Comparison of ENCODE assay signal across 24 mouse cellular contexts in genomic region chr1:30799277-30799834, GRCm38 (mm10).
DNase-seq lines count a peak whose midpoint lies in the region; ATAC-seq and TF ChIP-seq lines count a peak whose summit lies in the region.
"Had no signal": no experiment of that assay in that cellular context is flagged by ENCODE, and none has a peak within 500 bp of the region (broad histone marks: within the 10 kb centered on the region; RNA-seq: fewer than 3 reads in every experiment).

No protein-coding gene starts in this region.

- no peaks in the 10 kb centered on the region for H3K27me3 ChIP-seq in forebrain, embryonic 13.5 days
- no peaks in the 10 kb centered on the region for H3K27me3 ChIP-seq in forebrain, embryonic 16.5 days (replicated peaks; ENCODE audit: control insufficient read depth, insufficient read depth, low read length)
- no peaks in the 10 kb centered on the region for H3K27me3 ChIP-seq in hindbrain, postnatal 0 days (ENCODE audit: insufficient read depth, low read length)
- H3K27me3 ChIP-seq in hindbrain, embryonic 13.5 days: no peaks in the 10 kb centered on the region
- no peaks in the 10 kb centered on the region for H3K27me3 ChIP-seq in midbrain, embryonic 11.5 days (ENCODE audit: control insufficient read depth, insufficient read depth, low read length)
- no peaks in the 10 kb centered on the region for H3K27me3 ChIP-seq in midbrain, embryonic 15.5 days (replicated peaks)
- H3K27me3 ChIP-seq in neural tube, embryonic 11.5 days (ENCODE audit: control insufficient read depth, insufficient read depth, low read length): no peaks in the 10 kb centered on the region
- H3K27me3 ChIP-seq: embryonic facial prominence, embryonic 12.5 days; embryonic facial prominence, embryonic 15.5 days; heart, embryonic 13.5 days; intestine, embryonic 15.5 days had no signal

- no peak overlapping the region for H3K27ac ChIP-seq in forebrain, embryonic 13.5 days
- H3K27ac ChIP-seq in forebrain, embryonic 16.5 days (ENCODE audit: low read length): no peak overlapping the region
- no peak overlapping the region for H3K27ac ChIP-seq in hindbrain, postnatal 0 days
- no peak overlapping the region for H3K27ac ChIP-seq in hindbrain, embryonic 13.5 days
- H3K27ac ChIP-seq in midbrain, embryonic 11.5 days (ENCODE audit: low read depth, low read length): no peak overlapping the region
- H3K27ac ChIP-seq in midbrain, embryonic 15.5 days: no peak overlapping the region
- no peak overlapping the region for H3K27ac ChIP-seq in neural tube, embryonic 11.5 days (ENCODE audit: low read depth, low read length)
- H3K27ac ChIP-seq: embryonic facial prominence, embryonic 12.5 days; embryonic facial prominence, embryonic 15.5 days; heart, adult 2 months; heart, embryonic 10.5 days; hindbrain, embryonic 14.5 days; intestine, embryonic 15.5 days had no signal

- H3K9me3 ChIP-seq in forebrain, embryonic 13.5 days (replicated peaks): no peaks in the 10 kb centered on the region
- no peaks in the 10 kb centered on the region for H3K9me3 ChIP-seq in forebrain, embryonic 16.5 days (ENCODE audit: control insufficient read depth, low read length)
- no peaks in the 10 kb centered on the region for H3K9me3 ChIP-seq in hindbrain, postnatal 0 days (ENCODE audit: low read length)
- H3K9me3 ChIP-seq in hindbrain, embryonic 13.5 days: no peaks in the 10 kb centered on the region
- no peaks in the 10 kb centered on the region for H3K9me3 ChIP-seq in midbrain, embryonic 11.5 days (ENCODE audit: control insufficient read depth, low read length)
- no peaks in the 10 kb centered on the region for H3K9me3 ChIP-seq in midbrain, embryonic 15.5 days
- H3K9me3 ChIP-seq in neural tube, embryonic 11.5 days (ENCODE audit: control insufficient read depth, low read length): no peaks in the 10 kb centered on the region
- H3K9me3 ChIP-seq: embryonic facial prominence, embryonic 12.5 days; embryonic facial prominence, embryonic 15.5 days; heart, embryonic 10.5 days; heart, embryonic 13.5 days; intestine, embryonic 15.5 days had no signal

- no peak overlapping the region for H3K9ac ChIP-seq in forebrain, embryonic 13.5 days
- no peak overlapping the region for H3K9ac ChIP-seq in forebrain, embryonic 16.5 days (replicated peaks; ENCODE audit: low read depth, low read length)
- no peak overlapping the region for H3K9ac ChIP-seq in hindbrain, postnatal 0 days (replicated peaks; ENCODE audit: low read length)
- no peak overlapping the region for H3K9ac ChIP-seq in hindbrain, embryonic 13.5 days
- no peak overlapping the region for H3K9ac ChIP-seq in midbrain, embryonic 11.5 days (ENCODE audit: low read length)
- no peak overlapping the region for H3K9ac ChIP-seq in midbrain, embryonic 15.5 days
- H3K9ac ChIP-seq in neural tube, embryonic 11.5 days (ENCODE audit: low read length): no peak overlapping the region
- H3K9ac ChIP-seq: embryonic facial prominence, embryonic 12.5 days; embryonic facial prominence, embryonic 15.5 days; heart, embryonic 13.5 days; hindbrain, embryonic 14.5 days; intestine, embryonic 15.5 days had no signal

- 77% methylated on average over 6 of the region's 6 CpGs for WGBS in forebrain, embryonic 13.5 days
- WGBS in forebrain, embryonic 16.5 days: 81% methylated on average over 6 of the region's 6 CpGs
- 76% methylated on average over 6 of the region's 6 CpGs for WGBS in hindbrain, postnatal 0 days
- WGBS in hindbrain, embryonic 13.5 days: 81% methylated on average over 6 of the region's 6 CpGs
- 75% methylated on average over 6 of the region's 6 CpGs for WGBS in midbrain, embryonic 11.5 days
- WGBS in midbrain, embryonic 15.5 days: 86% methylated on average over 6 of the region's 6 CpGs
- WGBS in neural tube, embryonic 11.5 days: 83% methylated on average over 6 of the region's 6 CpGs

- TF ChIP-seq CTCF in hindbrain, postnatal 0 days (IDR thresholded peaks at IDR 0.05; ENCODE audit: low read depth): no peak

- H3K36me3 ChIP-seq in forebrain, embryonic 13.5 days (ENCODE audit: poor library complexity, severe bottlenecking): peaks cover 24% of the 10 kb centered on the region
- H3K36me3 ChIP-seq in forebrain, embryonic 16.5 days (ENCODE audit: control insufficient read depth, insufficient read depth): peaks cover 12% of the 10 kb centered on the region
- peaks cover 14% of the 10 kb centered on the region; the same call in 1 of the 2 replicates for H3K36me3 ChIP-seq in hindbrain, postnatal 0 days (ENCODE audit: insufficient read depth, low read length)
- H3K36me3 ChIP-seq in hindbrain, embryonic 13.5 days: peaks cover 21% of the 10 kb centered on the region
- peaks cover 4% of the 10 kb centered on the region; the same call in 1 of the 2 replicates for H3K36me3 ChIP-seq in midbrain, embryonic 11.5 days (ENCODE audit: control insufficient read depth, insufficient read depth, low read length)
- peaks cover 10% of the 10 kb centered on the region; the same call in 1 of the 2 replicates for H3K36me3 ChIP-seq in midbrain, embryonic 15.5 days (replicated peaks)
- peaks cover 8% of the 10 kb centered on the region for H3K36me3 ChIP-seq in neural tube, embryonic 11.5 days (ENCODE audit: control insufficient read depth, insufficient read depth, low read length)

- DNase-seq in hindbrain, postnatal 0 days (ENCODE audit: low spot score): no peak
- no peak for DNase-seq in midbrain, embryonic 11.5 days (ENCODE audit: low spot score, missing footprints)
- no peak for DNase-seq in neural tube, embryonic 11.5 days (ENCODE audit: low spot score)
- DNase-seq in neural tube, embryonic 10.5 days (ENCODE audit: extremely low spot score, low spot score): no peak
- DNase-seq: adrenal gland, adult 2 months; adrenal gland, postnatal 14 days; B cell, adult 2 months; cerebellum, adult 11 months; cerebellum, adult 2 months; cerebellum, adult 9-11 months; cerebellum, postnatal 25 days; gastrocnemius, postnatal 25 days; heart, adult 2 months; heart, postnatal 14 days had no signal

- no peaks in the 10 kb centered on the region for H3K4me1 ChIP-seq in forebrain, embryonic 13.5 days
- H3K4me1 ChIP-seq in forebrain, embryonic 16.5 days (replicated peaks; ENCODE audit: control insufficient read depth, insufficient read depth, low read length): no peaks in the 10 kb centered on the region
- H3K4me1 ChIP-seq in hindbrain, postnatal 0 days (ENCODE audit: insufficient read depth, low read length): no peaks in the 10 kb centered on the region
- no peaks in the 10 kb centered on the region for H3K4me1 ChIP-seq in hindbrain, embryonic 13.5 days (replicated peaks)
- H3K4me1 ChIP-seq in midbrain, embryonic 11.5 days (ENCODE audit: control insufficient read depth, insufficient read depth, low read length): no peaks in the 10 kb centered on the region
- H3K4me1 ChIP-seq in midbrain, embryonic 15.5 days: no peaks in the 10 kb centered on the region
- H3K4me1 ChIP-seq in neural tube, embryonic 11.5 days (ENCODE audit: control insufficient read depth, insufficient read depth, low read length): no peaks in the 10 kb centered on the region
- H3K4me1 ChIP-seq: embryonic facial prominence, embryonic 15.5 days; intestine, embryonic 15.5 days had no signal

- no peak overlapping the region for H3K4me3 ChIP-seq in forebrain, embryonic 13.5 days
- H3K4me3 ChIP-seq in forebrain, embryonic 16.5 days (replicated peaks; ENCODE audit: low read length): no peak overlapping the region
- no peak overlapping the region for H3K4me3 ChIP-seq in hindbrain, postnatal 0 days (ENCODE audit: low read length)
- no peak overlapping the region for H3K4me3 ChIP-seq in hindbrain, embryonic 13.5 days
- H3K4me3 ChIP-seq in midbrain, embryonic 11.5 days (ENCODE audit: low read depth, low read length): no peak overlapping the region
- no peak overlapping the region for H3K4me3 ChIP-seq in midbrain, embryonic 15.5 days
- no peak overlapping the region for H3K4me3 ChIP-seq in neural tube, embryonic 11.5 days (ENCODE audit: low read depth, low read length)
- H3K4me3 ChIP-seq: embryonic facial prominence, embryonic 12.5 days; embryonic facial prominence, embryonic 15.5 days; heart, adult 2 months; heart, embryonic 10.5 days; heart, embryonic 13.5 days; intestine, embryonic 15.5 days had no signal

- 0 out of 2 replicates have a peak, but pooled peaks have one; percentile 4 for ATAC-seq in forebrain, embryonic 13.5 days
- ATAC-seq in forebrain, embryonic 16.5 days: no peak
- peak; percentile 16; the same call in 1 of the 2 replicates for ATAC-seq in hindbrain, postnatal 0 days
- ATAC-seq in hindbrain, embryonic 13.5 days (ENCODE audit: low FRiP score): no peak
- ATAC-seq in midbrain, embryonic 11.5 days (ENCODE audit: low FRiP score): peak; percentile 43; the same call in 1 of the 2 replicates
- no peak for ATAC-seq in midbrain, embryonic 15.5 days (replicated peaks)
- ATAC-seq in neural tube, embryonic 11.5 days (ENCODE audit: insufficient read depth, low FRiP score, low TSS enrichment): 0 out of 2 replicates have a peak, but pooled peaks have one; percentile 14
- ATAC-seq: intestine, embryonic 15.5 days had no signal

- no peak overlapping the region for H3K4me2 ChIP-seq in forebrain, embryonic 13.5 days
- no peak overlapping the region for H3K4me2 ChIP-seq in forebrain, embryonic 16.5 days (ENCODE audit: low read length)
- H3K4me2 ChIP-seq in hindbrain, postnatal 0 days (ENCODE audit: low read depth, low read length): no peak overlapping the region
- H3K4me2 ChIP-seq in hindbrain, embryonic 13.5 days: no peak overlapping the region
- no peak overlapping the region for H3K4me2 ChIP-seq in midbrain, embryonic 11.5 days
- H3K4me2 ChIP-seq in midbrain, embryonic 15.5 days: no peak overlapping the region
- H3K4me2 ChIP-seq in neural tube, embryonic 11.5 days (ENCODE audit: low read depth): no peak overlapping the region
- H3K4me2 ChIP-seq: embryonic facial prominence, embryonic 12.5 days; embryonic facial prominence, embryonic 15.5 days; heart, embryonic 13.5 days; hindbrain, embryonic 14.5 days; intestine, embryonic 15.5 days had no signal

Comparison
In these comparisons a context has a peak if more than half of its experiments do, and no peak if none do; other contexts are left out.
1. ATAC-seq: peak in forebrain, embryonic 13.5 days (single experiment), hindbrain, postnatal 0 days (single experiment), midbrain, embryonic 11.5 days (single experiment) and neural tube, embryonic 11.5 days (single experiment); none in forebrain, embryonic 16.5 days (single experiment), hindbrain, embryonic 13.5 days (single experiment) and midbrain, embryonic 15.5 days (single experiment).